Mouse (Mus musculus) heart, adult 2 months (tissue): ENCODE data around the gene Acvr1. TPM values are rescaled to one million over a fixed set of nuclear protein-coding genes. Genes with fewer than 3 reads are reported as not detected.

Source experiments
- DNase-seq, 2 experiments: peaks; one replicate each; pipeline ENCODE4 v3.0.0; 2021
- H3K27ac ChIP-seq: fragments of 200-600 bp; 2 replicates; pipeline ENCODE4 v1.8.1; 2022
- H3K27me3 ChIP-seq: fragments of 200-500 bp; 2 replicates; pipeline ENCODE4 v1.6.1; 2012; ENCODE audit warnings: mild to moderate bottlenecking, low read length, inconsistent platforms, mixed read lengths; ENCODE audit not compliant: control insufficient read depth, insufficient read depth
- H3K36me3 ChIP-seq: fragments of 200-500 bp; 2 replicates; pipeline ENCODE4 v1.6.1; 2012; ENCODE audit warnings: low read length, inconsistent platforms; ENCODE audit not compliant: control insufficient read depth, insufficient read depth
- H3K4me1 ChIP-seq: fragments of 200-500 bp; 2 replicates; pipeline ENCODE4 v1.6.1; 2011; ENCODE audit warnings: low read length; ENCODE audit not compliant: control insufficient read depth, insufficient read depth
- H3K4me3 ChIP-seq: fragments of 200-600 bp; 2 replicates; pipeline ENCODE4 v1.8.1; 2022
- H3K79me2 ChIP-seq: fragments of 200-500 bp; replicated peaks from 2 replicates; pipeline ENCODE4 v1.6.1; 2012; ENCODE audit warnings: mild to moderate bottlenecking, inconsistent platforms, low read length, moderate library complexity, mixed read lengths; ENCODE audit not compliant: control insufficient read depth, insufficient read depth
- H3K9ac ChIP-seq: fragments of 200-500 bp; 2 replicates; pipeline ENCODE4 v1.6.1; 2012; ENCODE audit warnings: low read depth, mild to moderate bottlenecking, control low read depth, inconsistent platforms, low read length, mixed read lengths
- CTCF ChIP-seq: fragments of 200-600 bp; IDR thresholded peaks from 2 replicates; pipeline ENCODE4 v1.8.1; 2022; ENCODE audit warnings: antibody characterized with exemption, mild to moderate bottlenecking, moderate library complexity
- EP300 ChIP-seq: fragments of 200-500 bp; IDR thresholded peaks from 2 replicates; pipeline ENCODE4 v1.6.1; 2011; ENCODE audit warnings: low read depth, low read length, control low read depth; ENCODE audit not compliant: insufficient read depth
- POLR2A ChIP-seq: fragments of 200-500 bp; IDR thresholded peaks from 2 replicates; pipeline ENCODE4 v1.6.1; 2011; ENCODE audit warnings: mild to moderate bottlenecking, low read depth, low read length, control low read depth; ENCODE audit not compliant: insufficient read depth
- WGBS: fragments of 180-500 bp; shearing (Covaris S2); methylation state at CpG from one replicate; pipeline ENCODE4 v1.1.7; 2018; 5-methylcytosine and 5-hydroxymethylcytosine counted together
- intact Hi-C: fragments of 180-260 bp; cut with DNase I; formaldehyde crosslinking; loops from one replicate; pipeline ENCODE4 v1.15.1; 2025
- polyA plus RNA-seq: library from polyadenylated mRNA; depleted of rRNA; stranded (reverse); fragments of >200 nt; gene quantifications from 2 replicates; pipeline ENCODE4 v1.2.3, GENCODE M21; 2012
- total RNA-seq, 2 experiments: library from RNA; stranded (reverse); gene quantifications; 2 replicates each; pipeline ENCODE4 v1.2.3; 2021

Acvr1 gene
- total and polyA plus RNA-seq, 3 experiments = 7.4 to 15.7 (median 14.6) TPM

- H3K4me1 ChIP-seq = peaks cover 16% of the 10 kb centered on the region
- H3K9ac ChIP-seq = no peak overlapping the region; the same call in 1 of the 2 replicates
- 56% methylated on average over 12 of the region's 12 CpGs for WGBS
- DNase-seq = no peak
- H3K36me3 ChIP-seq = peaks cover 30% of the 10 kb centered on the region
- no peaks in the 10 kb centered on the region for H3K27me3 ChIP-seq
- intact Hi-C loops = no loop called here
- H3K79me2 ChIP-seq = peaks cover 9% of the 10 kb centered on the region
- H3K27ac ChIP-seq = no peak overlapping the region
- TF ChIP-seq POLR2A (no peak), EP300 (no peak), CTCF (no peak)
- no peak overlapping the region for H3K4me3 ChIP-seq
Observed at GRCm38 (mm10) chr2:58523097-58523496, 43.9 kb downstream of the Acvr1 start.

- peaks cover 8% of the 10 kb centered on the region for H3K79me2 ChIP-seq
- intact Hi-C loops = no loop called here
- WGBS = 58% methylated on average over 6 of the region's 6 CpGs
- peak overlapping the region; percentile 2; the same call in 1 of the 2 replicates for H3K27ac ChIP-seq
- TF ChIP-seq CTCF (no peak), EP300 (no peak), POLR2A (no peak)
- no peaks in the 10 kb centered on the region for H3K27me3 ChIP-seq
- no peak overlapping the region for H3K9ac ChIP-seq
- H3K36me3 ChIP-seq = peaks cover 34% of the 10 kb centered on the region
- peak in 1 of 2 experiments; percentile 61 for DNase-seq
- H3K4me1 ChIP-seq = peaks cover 14% of the 10 kb centered on the region
- no peak overlapping the region for H3K4me3 ChIP-seq
Observed at GRCm38 (mm10) chr2:58521621-58522020, 45.3 kb downstream of the Acvr1 start.

- H3K4me3 ChIP-seq = no peak overlapping the region
- TF ChIP-seq POLR2A = no peak
- TF ChIP-seq CTCF = no peak
- TF ChIP-seq EP300 = no peak
- no peaks in the 10 kb centered on the region for H3K27me3 ChIP-seq
- no peak for DNase-seq
- no peak overlapping the region for H3K9ac ChIP-seq
- H3K36me3 ChIP-seq = peaks cover 34% of the 10 kb centered on the region
- H3K27ac ChIP-seq = no peak overlapping the region
- 84% methylated on average over 9 of the region's 9 CpGs for WGBS
- H3K79me2 ChIP-seq = peaks cover 8% of the 10 kb centered on the region
- H3K4me1 ChIP-seq = peaks cover 18% of the 10 kb centered on the region
- intact Hi-C loops = no loop called here
Observed at GRCm38 (mm10) chr2:58520727-58521126, 46.2 kb downstream of the Acvr1 start.

- peaks cover 31% of the 10 kb centered on the region for H3K36me3 ChIP-seq
- H3K4me3 ChIP-seq = no peak overlapping the region
- no peaks in the 10 kb centered on the region for H3K27me3 ChIP-seq
- peaks cover 5% of the 10 kb centered on the region for H3K79me2 ChIP-seq
- DNase-seq = no peak
- H3K4me1 ChIP-seq = peaks cover 12% of the 10 kb centered on the region
- H3K27ac ChIP-seq = peak overlapping the region; percentile 39; the same call in 1 of the 2 replicates
- no peak for TF ChIP-seq EP300
- no peak overlapping the region for H3K9ac ChIP-seq
- intact Hi-C loops = no loop called here
- 76% methylated on average over 1 of the region's 1 CpGs for WGBS
Observed at GRCm38 (mm10) chr2:58518517-58518916, 48.4 kb downstream of the Acvr1 start.

GRCm38 (mm10) chr2:58516920-58517319 lies 50.0 kb downstream of the Acvr1 start:
- H3K4me1 ChIP-seq = peaks cover 13% of the 10 kb centered on the region
- peak overlapping the region; percentile 39; the same call in 1 of the 2 replicates for H3K27ac ChIP-seq
- DNase-seq = no peak
- no peaks in the 10 kb centered on the region for H3K27me3 ChIP-seq
- 32% methylated on average over 6 of the region's 6 CpGs for WGBS
- H3K9ac ChIP-seq = no peak overlapping the region
- H3K79me2 ChIP-seq = no peaks in the 10 kb centered on the region; the same call in 1 of the 2 replicates
- H3K4me3 ChIP-seq = no peak overlapping the region
- no peak for TF ChIP-seq EP300
- TF ChIP-seq CTCF = no peak
- no peak for TF ChIP-seq POLR2A
- intact Hi-C loops = loop anchor here (1.0 kb wide), 1 partner anchor 26 kb away; no protein-coding TSS in a partner anchor
- peaks cover 22% of the 10 kb centered on the region for H3K36me3 ChIP-seq

GRCm38 (mm10) chr2:58516000-58516399 lies 51.0 kb downstream of the Acvr1 start:
- no peak overlapping the region for H3K9ac ChIP-seq
- DNase-seq = no peak
- peak overlapping the region; percentile 43; the same call in 1 of the 2 replicates for H3K27ac ChIP-seq
- H3K27me3 ChIP-seq = no peaks in the 10 kb centered on the region
- intact Hi-C loops = no loop called here
- 29% methylated on average over 15 of the region's 15 CpGs for WGBS
- no peaks in the 10 kb centered on the region; the same call in 1 of the 2 replicates for H3K79me2 ChIP-seq
- TF ChIP-seq POLR2A = no peak
- no peak for TF ChIP-seq EP300
- no peak for TF ChIP-seq CTCF
- peaks cover 12% of the 10 kb centered on the region for H3K4me1 ChIP-seq
- H3K36me3 ChIP-seq = peaks cover 17% of the 10 kb centered on the region
- H3K4me3 ChIP-seq = no peak overlapping the region
